Mouse (Mus musculus) heart, embryonic 14.5 days (tissue): ENCODE results near the gene Krtap17-1. TPM values are rescaled to one million over a fixed set of nuclear protein-coding genes. Genes with fewer than 3 reads are reported as not detected.

Source experiments
- ATAC-seq: fragments of 200-750 bp; cut with Nextera tagmentation; 2 replicates; pipeline ENCODE4 v1.8.0; 2017; ENCODE audit warnings: low read depth, moderate TSS enrichment; ENCODE audit not compliant: insufficient number of reproducible peaks, insufficient read depth, low FRiP score
- H3K27ac ChIP-seq, 2 experiments: fragments of 200-500 bp in 1 of 2; fragments of 300-500 bp in 1 of 2; sonication (generic) in 1 of 2; replicated peaks in 1 of 2; 2 replicates each; pipeline ENCODE4 v1.5.1; 2012 to 2014; ENCODE audit warnings: low read depth in 2 of 2, low read length in 2 of 2, control low read depth in 1 of 2, mild to moderate bottlenecking in 1 of 2, mixed read lengths in 1 of 2; ENCODE audit not compliant: control insufficient read depth in 1 of 2, insufficient read depth in 1 of 2
- H3K27me3 ChIP-seq: fragments of 300-500 bp; sonication (generic); 2 replicates; pipeline ENCODE4 v1.6.1; 2014; ENCODE audit warnings: mild to moderate bottlenecking, low read length, control low read depth; ENCODE audit not compliant: control insufficient read depth, insufficient read depth
- H3K36me3 ChIP-seq: fragments of 300-500 bp; sonication (generic); 2 replicates; pipeline ENCODE4 v1.6.1; 2014; ENCODE audit warnings: mild to moderate bottlenecking, control low read depth, low read length, mixed read lengths; ENCODE audit not compliant: control insufficient read depth, insufficient read depth
- H3K4me1 ChIP-seq, 2 experiments: fragments of 200-500 bp in 1 of 2; fragments of 300-500 bp in 1 of 2; sonication (generic) in 1 of 2; 2 replicates each; pipeline ENCODE4 v1.6.1; 2012 to 2014; ENCODE audit warnings: low read length in 2 of 2, control low read depth in 1 of 2, mixed read lengths in 1 of 2; ENCODE audit not compliant: control insufficient read depth in 2 of 2, insufficient read depth in 2 of 2
- H3K4me2 ChIP-seq: fragments of 300-500 bp; sonication (generic); 2 replicates; pipeline ENCODE4 v1.6.1; 2014; ENCODE audit warnings: mild to moderate bottlenecking, low read length
- H3K4me3 ChIP-seq, 2 experiments: fragments of 200-500 bp in 1 of 2; fragments of 300-500 bp in 1 of 2; sonication (generic) in 1 of 2; 2 replicates each; pipeline ENCODE4 v1.5.1; 2012 to 2014; ENCODE audit warnings: low read length in 2 of 2, mild to moderate bottlenecking in 2 of 2, control low read depth in 1 of 2, low read depth in 1 of 2, moderate library complexity in 1 of 2; ENCODE audit not compliant: control insufficient read depth in 1 of 2, insufficient read depth in 1 of 2
- H3K9ac ChIP-seq: fragments of 300-500 bp; sonication (generic); 2 replicates; pipeline ENCODE4 v1.6.1; 2014; ENCODE audit warnings: mild to moderate bottlenecking, low read length
- H3K9me3 ChIP-seq: fragments of 300-500 bp; sonication (generic); 2 replicates; pipeline ENCODE4 v1.6.1; 2016; ENCODE audit warnings: low read length, control low read depth; ENCODE audit not compliant: control insufficient read depth
- WGBS: fragments of 180-500 bp; shearing (Covaris S2); extraction: QIAGEN DNeasy Blood & Tissue Kit; methylation state at CpG from one replicate; pipeline ENCODE4 v1.1.7; 2014; 5-methylcytosine and 5-hydroxymethylcytosine counted together
- polyA plus RNA-seq: library from polyadenylated mRNA; unstranded; fragments of >200 nt; fragmentation: Nextera tagmentation; extraction: Ambion mirVana; gene quantifications from 2 replicates; pipeline ENCODE4 v1.2.1, GENCODE M21; 2014

The Krtap17-1 gene
- polyA plus RNA-seq, 1 experiment from 2014 or later = not detected

DNA sequence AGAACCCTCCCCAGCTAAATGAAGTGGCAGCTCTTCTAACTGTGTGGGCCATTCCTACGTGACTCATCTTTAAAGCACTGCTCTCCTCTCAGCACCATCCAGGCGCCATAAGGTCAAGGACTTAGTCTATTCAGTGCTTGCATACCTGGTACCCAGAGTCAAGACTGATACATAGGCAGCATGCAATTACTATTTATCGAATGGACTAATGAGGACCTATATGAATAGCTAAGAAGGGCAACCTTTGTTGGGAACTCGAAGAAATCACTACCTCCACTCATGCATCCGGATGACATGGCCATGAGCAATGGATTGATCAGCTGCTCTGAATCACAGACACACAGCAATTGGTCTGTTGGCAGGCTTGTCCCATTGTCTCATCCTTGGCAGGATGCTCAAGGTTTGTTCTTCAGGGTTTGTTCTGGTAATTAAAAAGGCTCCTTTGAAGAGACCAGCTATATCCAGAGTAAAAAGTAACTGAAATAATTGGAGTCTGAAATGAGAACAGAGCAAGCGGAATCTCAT is 3.9 kb downstream of the Krtap17-1 start:
- H3K36me3 ChIP-seq = no peaks in the 10 kb centered on the region
- peaks cover 28% of the 10 kb centered on the region for H3K27me3 ChIP-seq
- 65% methylated on average over 6 of the region's 6 CpGs for WGBS
- H3K4me1 ChIP-seq = no peaks in the 10 kb centered on the region; a peak in 1 of 4 replicates
- no peak overlapping the region for H3K9ac ChIP-seq
- no peaks in the 10 kb centered on the region for H3K9me3 ChIP-seq
- no peak overlapping the region for H3K4me3 ChIP-seq
- no peak overlapping the region for H3K27ac ChIP-seq
- no peak for ATAC-seq
- H3K4me2 ChIP-seq = no peak overlapping the region

DNA sequence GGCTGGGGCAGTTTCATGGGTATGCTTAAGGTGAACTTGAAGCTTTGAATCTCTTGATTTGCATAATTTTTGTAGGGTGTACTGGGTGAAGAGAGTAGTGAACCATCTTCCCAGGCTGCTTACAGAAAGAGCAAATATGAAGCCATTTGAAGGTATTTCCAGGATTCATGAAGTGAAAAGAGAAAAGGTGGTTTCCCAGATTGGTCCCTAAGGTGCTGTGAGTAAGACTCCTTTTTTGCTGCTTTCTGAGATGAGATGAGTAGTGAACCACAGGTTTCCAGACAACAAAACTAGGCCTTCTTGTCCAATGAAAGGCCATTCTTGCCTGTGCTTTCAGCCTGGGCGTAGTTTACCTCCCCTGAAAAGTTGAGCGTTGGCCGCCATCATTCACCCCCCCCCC is 5.3 kb downstream of the Krtap17-1 start:
- no peak overlapping the region for H3K4me2 ChIP-seq
- H3K9me3 ChIP-seq = no peaks in the 10 kb centered on the region
- H3K4me1 ChIP-seq = no peaks in the 10 kb centered on the region; a peak in 1 of 4 replicates
- WGBS = 86% methylated on average over 3 of the region's 3 CpGs
- no peaks in the 10 kb centered on the region for H3K36me3 ChIP-seq
- no peak for ATAC-seq
- H3K9ac ChIP-seq = no peak overlapping the region
- peaks cover 19% of the 10 kb centered on the region for H3K27me3 ChIP-seq
- H3K27ac ChIP-seq = no peak overlapping the region
- H3K4me3 ChIP-seq = no peak overlapping the region

DNA sequence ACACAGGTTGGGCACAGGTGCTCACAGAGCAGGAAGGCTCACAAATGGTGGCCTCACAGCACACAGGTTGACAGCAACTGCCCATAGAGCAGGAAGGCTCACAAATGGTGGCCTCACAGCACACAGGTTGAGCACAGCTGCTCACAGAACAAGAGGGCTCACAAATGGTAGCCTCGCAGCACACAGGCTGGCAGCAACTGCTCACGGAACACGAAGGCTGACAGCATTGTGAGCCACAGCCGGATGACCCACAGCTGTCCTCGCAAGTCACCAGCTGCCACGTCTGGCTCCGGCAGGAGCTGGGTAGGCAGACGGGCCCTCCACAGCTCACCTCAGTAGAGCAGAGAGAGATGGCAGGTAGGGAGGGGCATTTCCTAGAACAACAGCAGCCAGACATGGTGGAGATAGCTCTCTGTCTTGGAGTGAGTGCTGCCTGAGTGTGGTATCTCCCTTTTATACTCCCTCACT is 7.6 kb downstream of the Krtap17-1 start, which contains the start of gene Krtap16-1:
Gene Krtap16-1, minus strand, starts transcription at position 418 of the 468 bp plus-strand sequence.
- H3K36me3 ChIP-seq = no peaks in the 10 kb centered on the region
- 76% methylated on average over 8 of the region's 8 CpGs for WGBS
- H3K27ac ChIP-seq = no peak within 1 kb of the TSS
- no peak within 1 kb of the TSS for H3K9ac ChIP-seq
- ATAC-seq = no peak
- no peaks in the 10 kb centered on the region for H3K4me1 ChIP-seq
- H3K9me3 ChIP-seq = no peaks in the 10 kb centered on the region
- H3K4me3 ChIP-seq = no peak within 1 kb of the TSS
- H3K27me3 ChIP-seq = peaks cover 7% of the 10 kb centered on the region; the same call in 1 of the 2 replicates
- no peak within 1 kb of the TSS for H3K4me2 ChIP-seq

GRCm38 (mm10) chr11:99985291-99986092 is 8.3 kb downstream of the Krtap17-1 start:
- H3K36me3 ChIP-seq = no peaks in the 10 kb centered on the region
- H3K9ac ChIP-seq = no peak overlapping the region
- no peaks in the 10 kb centered on the region for H3K9me3 ChIP-seq
- H3K4me1 ChIP-seq = no peaks in the 10 kb centered on the region
- no peak for ATAC-seq
- H3K4me2 ChIP-seq = no peak overlapping the region
- H3K4me3 ChIP-seq = no peak overlapping the region
- H3K27ac ChIP-seq = no peak overlapping the region
- WGBS = 77% methylated on average over 20 of the region's 20 CpGs
- H3K27me3 ChIP-seq = peaks cover 7% of the 10 kb centered on the region; the same call in 1 of the 2 replicates

GRCm38 (mm10) chr11:99983442-99983841 is 10.4 kb downstream of the Krtap17-1 start:
- Histone ChIP-seq H3K27me3 (peaks cover 7% of the 10 kb centered on the region; the same call in 1 of the 2 replicates), H3K27ac (no peak overlapping the region), H3K4me2 (no peak overlapping the region), H3K36me3 (no peaks in the 10 kb centered on the region), H3K9ac (no peak overlapping the region), H3K9me3 (no peaks in the 10 kb centered on the region), H3K4me3 (no peak overlapping the region), H3K4me1 (no peaks in the 10 kb centered on the region)
- WGBS = 85% methylated on average over 1 of the region's 1 CpGs
- no peak for ATAC-seq

DNA sequence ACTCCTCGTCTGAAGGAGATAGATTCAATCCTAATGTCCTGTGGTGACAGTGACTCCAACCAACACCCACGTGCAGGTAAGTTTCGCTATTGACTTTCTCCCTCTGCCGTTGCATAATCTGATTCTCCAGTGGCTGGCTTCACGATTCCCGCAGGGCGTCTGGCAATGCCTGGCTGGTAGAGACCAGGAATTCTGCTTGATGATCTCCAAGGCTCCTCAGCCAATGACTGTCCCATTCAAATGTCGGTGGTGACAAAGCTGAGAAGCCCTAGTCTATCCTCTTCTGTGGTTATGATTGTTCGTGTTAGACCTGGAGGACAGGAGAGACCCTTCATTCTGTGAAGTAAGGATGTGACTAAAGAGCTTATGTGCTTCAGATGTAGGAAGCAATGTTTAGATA is 11.1 kb downstream of the Krtap17-1 start:
- H3K27ac ChIP-seq = no peak overlapping the region
- H3K9ac ChIP-seq = no peak overlapping the region
- H3K4me2 ChIP-seq = no peak overlapping the region
- WGBS = 85% methylated on average over 9 of the region's 9 CpGs
- no peak for ATAC-seq
- H3K4me1 ChIP-seq = no peaks in the 10 kb centered on the region
- no peak overlapping the region for H3K4me3 ChIP-seq
- no peaks in the 10 kb centered on the region for H3K9me3 ChIP-seq
- H3K36me3 ChIP-seq = no peaks in the 10 kb centered on the region
- H3K27me3 ChIP-seq = peaks cover 7% of the 10 kb centered on the region; the same call in 1 of the 2 replicates

- no peak for ATAC-seq
These were observed 14.8 kb downstream of the Krtap17-1 start, which contains the start of gene Krtap29-1 for GRCm38 (mm10) chr11:99978953-99979352. Gene Krtap29-1, minus strand, starts transcription at chr11:99979053.

More at GRCm38 (mm10) chr11:99978953-99979352, 14.8 kb downstream of the Krtap17-1 start, which contains the start of gene Krtap29-1:
- peaks cover 7% of the 10 kb centered on the region; the same call in 1 of the 2 replicates for H3K27me3 ChIP-seq
- 0 out of 2 replicates have a peak, but pooled peaks cover under 1% of the 10 kb centered on the region for H3K9me3 ChIP-seq
- no peak within 1 kb of the TSS for H3K4me3 ChIP-seq
- no peak within 1 kb of the TSS for H3K4me2 ChIP-seq
- no peaks in the 10 kb centered on the region for H3K4me1 ChIP-seq
- 68% methylated on average over 5 of the region's 5 CpGs for WGBS
- no peak within 1 kb of the TSS for H3K27ac ChIP-seq
- no peak within 1 kb of the TSS for H3K9ac ChIP-seq
- no peaks in the 10 kb centered on the region for H3K36me3 ChIP-seq
